Mouse (Mus musculus) liver, embryonic 15.5 days (tissue): ENCODE measurements around the gene AI467606. TPM values are rescaled to one million over a fixed set of nuclear protein-coding genes. Genes with fewer than 3 reads are reported as not detected.

Source experiments
- microRNA-seq: library from miRNA; unstranded; fragments of <30 nt; microRNA quantifications from one replicate; pipeline ENCODE4, GENCODE M21; 2016
- polyA plus RNA-seq: library from polyadenylated mRNA; unstranded; fragments of >200 nt; fragmentation: Nextera tagmentation; extraction: Ambion mirVana; gene quantifications from 2 replicates; pipeline ENCODE4 v1.2.1, GENCODE M21; 2015

Gene AI467606
- polyA plus RNA-seq, 1 experiment from 2014 or later = 8.2 TPM

Small RNA genes within 50 kb of the gene (microRNA-seq; reads per million reads assigned to microRNA genes)
- gene Gm44343 = not detected

Other genes starting within 250 kb of the AI467606 start
- 0.09 TPM in 1 of 2 replicates, not detected in the other for gene Doc2a, start 243.9 kb upstream of the AI467606 start, polyA plus RNA-seq
- gene Hirip3, start 229.4 kb upstream of the AI467606 start, polyA plus RNA-seq = 8.6 and 13.6 TPM in 2 replicates
- 29.4 and 33.9 TPM in 2 replicates for gene Ino80e, start 229.0 kb upstream of the AI467606 start, polyA plus RNA-seq
- 11.3 and 12.9 TPM in 2 replicates for gene Taok2, start 206.7 kb upstream of the AI467606 start, polyA plus RNA-seq
- 17.0 and 19.3 TPM in 2 replicates for gene Tmem219, start 168.4 kb upstream of the AI467606 start, polyA plus RNA-seq
- gene Kctd13, start 162.5 kb upstream of the AI467606 start, polyA plus RNA-seq = 4.1 and 5.0 TPM in 2 replicates
- gene Asphd1, start 141.8 kb upstream of the AI467606 start, polyA plus RNA-seq = not detected in 2 replicates
- gene Sez6l2, start 140.8 kb upstream of the AI467606 start, polyA plus RNA-seq = 0.07 and 0.12 TPM in 2 replicates
- 44.8 and 51.7 TPM in 2 replicates for gene Cdipt, start 115.4 kb upstream of the AI467606 start, polyA plus RNA-seq
- gene Cdiptos, start 115.3 kb upstream of the AI467606 start, polyA plus RNA-seq = 0.46 and 0.63 TPM in 2 replicates
- 9.2 TPM in 2 replicates for gene Mvp, start 76.7 kb upstream of the AI467606 start, polyA plus RNA-seq
- gene Pagr1b, start 74.9 kb upstream of the AI467606 start, polyA plus RNA-seq = not detected in 2 replicates
- 32.8 and 39.1 TPM in 2 replicates for gene Pagr1a, start 74.0 kb upstream of the AI467606 start, polyA plus RNA-seq
- 3.6 and 4.0 TPM in 2 replicates for gene Gm42742, start 70.3 kb upstream of the AI467606 start, polyA plus RNA-seq
- 0.13 and 0.56 TPM in 2 replicates for gene Prrt2, start 70.1 kb upstream of the AI467606 start, polyA plus RNA-seq
- gene Maz, start 64.3 kb upstream of the AI467606 start, polyA plus RNA-seq = 38.1 and 45.7 TPM in 2 replicates
- 108 and 111 TPM in 2 replicates for gene Kif22, start 48.9 kb upstream of the AI467606 start, polyA plus RNA-seq
- gene Zg16, start 4.0 kb upstream of the AI467606 start, polyA plus RNA-seq = 0.24 and 0.33 TPM in 2 replicates
- gene Qprt, start 30.9 kb downstream of the AI467606 start, polyA plus RNA-seq = 65.5 and 76.7 TPM in 2 replicates
- 6.7 and 6.8 TPM in 2 replicates for gene Spn, start 46.5 kb downstream of the AI467606 start, polyA plus RNA-seq
- 18.0 and 21.5 TPM in 2 replicates for gene Cd2bp2, start 104.7 kb downstream of the AI467606 start, polyA plus RNA-seq
- gene Tbc1d10b, start 117.1 kb downstream of the AI467606 start, polyA plus RNA-seq = 17.1 and 18.2 TPM in 2 replicates
- gene Mylpf, start 117.5 kb downstream of the AI467606 start, polyA plus RNA-seq = 67.8 and 89.3 TPM in 2 replicates
- gene Zfp553, start 141.7 kb downstream of the AI467606 start, polyA plus RNA-seq = 6.3 and 6.8 TPM in 2 replicates
- 9.4 and 9.7 TPM in 2 replicates for gene Sept1, start 141.8 kb downstream of the AI467606 start, polyA plus RNA-seq
- 13.8 and 15.0 TPM in 2 replicates for gene Zfp771, start 152.9 kb downstream of the AI467606 start, polyA plus RNA-seq
- 74.2 and 84.8 TPM in 2 replicates for gene Dctpp1, start 169.3 kb downstream of the AI467606 start, polyA plus RNA-seq
- gene Sephs2, start 182.7 kb downstream of the AI467606 start, polyA plus RNA-seq = 162 and 175 TPM in 2 replicates
- 6.2 and 7.3 TPM in 2 replicates for gene Itgal, start 204.9 kb downstream of the AI467606 start, polyA plus RNA-seq